Mouse (Mus musculus) forebrain, embryonic 11.5 days (tissue): Measurements from ENCODE around the gene Upp2. TPM values are rescaled to one million over a fixed set of nuclear protein-coding genes. Genes with fewer than 3 reads are reported as not detected.
A peak's percentile ranks its signal among the peaks of the same experiment; 100 is the strongest.

Experiments used
- ATAC-seq: fragments of 200-750 bp; cut with Nextera tagmentation; replicated peaks from 2 replicates; pipeline ENCODE4 v1.8.0; 2017; ENCODE audit warnings: moderate TSS enrichment; ENCODE audit not compliant: low FRiP score
- DNase-seq: peaks from one replicate; pipeline ENCODE4 v3.0.0-alpha.2; 2017; ENCODE audit warnings: low spot score
- H3K27ac ChIP-seq: fragments of 300-500 bp; sonication (generic); 2 replicates; pipeline ENCODE4 v1.5.1; 2014; ENCODE audit warnings: low read depth, low read length
- H3K27me3 ChIP-seq: fragments of 300-500 bp; sonication (generic); 2 replicates; pipeline ENCODE4 v1.6.1; 2014; ENCODE audit warnings: mild to moderate bottlenecking, low read length, mixed read lengths; ENCODE audit not compliant: control insufficient read depth, insufficient read depth
- H3K36me3 ChIP-seq: fragments of 300-500 bp; sonication (generic); 2 replicates; pipeline ENCODE4 v1.6.1; 2014; ENCODE audit warnings: mild to moderate bottlenecking, low read length, moderate library complexity, mixed read lengths; ENCODE audit not compliant: control insufficient read depth, insufficient read depth
- H3K4me1 ChIP-seq: fragments of 300-500 bp; sonication (generic); replicated peaks from 2 replicates; pipeline ENCODE4 v1.6.1; 2014; ENCODE audit warnings: low read length, mixed read lengths; ENCODE audit not compliant: control insufficient read depth, insufficient read depth
- H3K4me2 ChIP-seq: fragments of 300-500 bp; sonication (generic); 2 replicates; pipeline ENCODE4 v1.6.1; 2014; ENCODE audit warnings: low read depth, mild to moderate bottlenecking, low read length, moderate library complexity, mixed read lengths; ENCODE audit not compliant: severe bottlenecking
- H3K4me3 ChIP-seq: fragments of 300-500 bp; sonication (generic); 2 replicates; pipeline ENCODE4 v1.5.1; 2014; ENCODE audit warnings: low read depth, low read length
- H3K9ac ChIP-seq: fragments of 300-500 bp; sonication (generic); 2 replicates; pipeline ENCODE4 v1.6.1; 2014; ENCODE audit warnings: low read length
- H3K9me3 ChIP-seq: fragments of 300-500 bp; sonication (generic); 2 replicates; pipeline ENCODE4 v1.6.1; 2016; ENCODE audit warnings: low read length, mixed read lengths; ENCODE audit not compliant: control insufficient read depth
- WGBS: fragments of 180-500 bp; shearing (Covaris S2); extraction: QIAGEN DNeasy Blood & Tissue Kit; methylation state at CpG from one replicate; pipeline ENCODE4 v1.1.7; 2014; 5-methylcytosine and 5-hydroxymethylcytosine counted together
- polyA plus RNA-seq: library from polyadenylated mRNA; unstranded; fragments of >200 nt; fragmentation: Nextera tagmentation; extraction: Ambion mirVana; gene quantifications from 2 replicates; pipeline ENCODE4 v1.2.1, GENCODE M21; 2014

Upp2 gene
- polyA plus RNA-seq, 1 experiment from 2014 or later: 4.9 TPM

DNA sequence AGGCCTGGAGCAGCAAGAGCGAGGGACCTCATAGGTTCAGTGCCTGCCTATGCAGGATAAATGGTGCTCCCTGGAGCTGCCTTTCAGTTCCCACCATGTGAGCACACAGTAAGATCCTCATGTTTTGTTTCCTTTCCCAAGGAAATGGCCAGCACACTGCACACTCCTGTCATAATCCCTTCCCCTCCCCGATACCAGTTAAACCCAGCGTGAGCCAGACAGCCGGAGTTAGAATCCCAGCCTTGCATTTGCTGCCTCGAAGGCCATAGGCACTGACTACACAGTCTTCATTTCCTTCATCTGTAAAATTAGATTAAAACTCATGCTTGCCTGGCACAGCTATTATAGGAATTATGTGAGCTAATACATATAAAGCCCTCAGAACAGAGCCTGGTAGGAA, 37.7 kb upstream of the Upp2 start:
- Histone ChIP-seq H3K27me3 (no peaks in the 10 kb centered on the region), H3K9me3 (no peaks in the 10 kb centered on the region), H3K4me1 (peaks cover 32% of the 10 kb centered on the region), H3K4me2 (no peak overlapping the region), H3K27ac (no peak overlapping the region; the same call in 1 of the 2 replicates), H3K9ac (no peak overlapping the region), H3K36me3 (no peaks in the 10 kb centered on the region), H3K4me3 (no peak overlapping the region)
- ATAC-seq (no peak), DNase-seq (no peak)
- 52% methylated on average over 5 of the region's 5 CpGs for WGBS

DNA sequence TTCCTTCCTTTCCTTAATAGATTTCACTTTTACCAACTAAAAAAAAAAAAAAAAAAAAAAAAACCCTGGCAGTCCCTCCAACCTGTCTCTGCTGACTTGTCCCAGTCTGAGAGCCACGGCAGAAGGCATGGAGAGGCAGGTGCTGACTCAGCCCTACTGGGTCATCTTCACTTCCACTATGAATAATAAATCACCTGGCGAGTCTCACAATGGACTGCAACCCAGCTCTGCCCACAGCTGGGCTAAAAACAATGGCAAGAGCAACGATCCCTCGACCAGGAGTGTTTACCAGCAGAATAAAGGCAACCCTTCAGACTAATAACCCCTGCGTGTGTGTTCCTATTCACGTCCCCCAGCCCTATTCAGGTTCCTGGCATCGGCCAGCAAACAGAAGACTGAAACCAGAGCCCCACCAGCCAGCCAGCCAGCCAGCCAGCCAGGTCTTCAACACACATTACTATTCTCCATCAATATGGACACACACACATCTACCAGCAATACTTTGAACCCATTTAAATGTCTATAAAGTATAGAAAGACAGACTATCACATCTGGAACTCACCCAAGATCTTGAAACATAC, 37.1 kb upstream of the Upp2 start:
- H3K4me2 ChIP-seq: no peak overlapping the region
- WGBS: 12% methylated on average over 7 of the region's 7 CpGs
- H3K4me3 ChIP-seq: no peak overlapping the region
- peak overlapping the region; percentile 3; the same call in 1 of the 2 replicates for H3K27ac ChIP-seq
- H3K9me3 ChIP-seq: no peaks in the 10 kb centered on the region
- H3K4me1 ChIP-seq: peaks cover 36% of the 10 kb centered on the region
- H3K36me3 ChIP-seq: no peaks in the 10 kb centered on the region
- H3K9ac ChIP-seq: no peak overlapping the region
- DNase-seq (no peak), ATAC-seq (no peak)
- H3K27me3 ChIP-seq: no peaks in the 10 kb centered on the region

DNA sequence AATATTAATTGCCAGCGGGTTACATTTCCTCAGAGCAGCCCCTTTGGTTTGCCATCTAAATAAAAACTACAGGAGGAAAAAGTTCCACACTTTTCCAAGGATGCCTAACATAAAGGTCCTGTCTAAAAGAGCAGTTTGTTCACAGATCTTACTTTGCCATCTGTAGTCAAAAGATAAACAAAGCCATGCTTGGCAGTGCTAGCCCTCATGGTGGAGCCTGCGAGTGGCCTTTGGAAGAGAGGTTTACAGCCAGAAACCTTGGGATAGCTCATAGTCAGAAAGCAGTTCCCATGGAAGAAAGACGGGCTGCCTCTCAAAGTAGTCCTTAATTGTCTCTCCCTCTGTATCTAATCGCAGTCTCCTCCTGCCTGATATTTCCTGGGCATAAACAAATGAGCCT, 36.6 kb upstream of the Upp2 start:
- H3K27ac ChIP-seq: no peak overlapping the region
- peaks cover 36% of the 10 kb centered on the region for H3K4me1 ChIP-seq

DNA sequence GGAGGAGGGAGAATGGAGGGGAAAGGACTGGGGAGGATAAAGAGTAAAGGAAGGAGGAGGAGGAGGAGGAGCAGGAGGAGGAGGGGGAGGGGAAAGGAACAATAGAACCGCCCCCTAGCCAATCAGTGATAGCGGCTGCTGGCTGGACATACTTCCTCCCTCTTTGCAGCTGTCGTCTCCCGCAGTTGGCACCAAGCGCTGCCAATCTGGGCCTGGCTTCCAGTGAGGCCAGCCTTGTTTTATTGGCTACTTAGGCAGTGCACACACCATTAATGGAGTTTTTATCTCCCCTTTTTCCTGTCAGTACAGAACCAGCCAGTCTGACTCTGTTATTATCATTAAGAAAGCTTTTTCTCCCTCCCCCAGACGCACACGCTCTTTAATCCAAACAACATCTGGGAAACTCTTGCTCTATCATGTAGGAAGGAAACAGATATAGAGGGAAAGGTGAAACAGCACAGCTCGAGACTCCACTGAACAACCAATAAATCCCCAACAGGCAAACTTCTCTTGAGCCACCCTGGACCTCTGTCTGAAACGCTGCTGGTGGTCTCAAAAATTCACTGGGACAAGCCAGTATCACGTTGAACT, 34.7 kb upstream of the Upp2 start:
- 0 out of 2 replicates have a peak overlapping the region, but pooled peaks have one; percentile 4 for H3K27ac ChIP-seq
- H3K4me1 ChIP-seq: peaks cover 36% of the 10 kb centered on the region
- DNase-seq: peak; percentile 80
- no peaks in the 10 kb centered on the region for H3K36me3 ChIP-seq
- no peak overlapping the region for H3K4me3 ChIP-seq
- H3K9ac ChIP-seq: no peak overlapping the region
- ATAC-seq: peak; percentile 86
- 19% methylated on average over 10 of the region's 10 CpGs for WGBS
- no peaks in the 10 kb centered on the region for H3K9me3 ChIP-seq
- H3K4me2 ChIP-seq: peak overlapping the region; percentile 28; the same call in 1 of the 2 replicates
- no peaks in the 10 kb centered on the region for H3K27me3 ChIP-seq

More for the DNA sequence above, 36.6 kb upstream of the Upp2 start:
- no peak overlapping the region for H3K4me2 ChIP-seq
- no peak overlapping the region for H3K4me3 ChIP-seq
- no peaks in the 10 kb centered on the region for H3K27me3 ChIP-seq
- ATAC-seq (no peak), DNase-seq (no peak)
- no peaks in the 10 kb centered on the region for H3K9me3 ChIP-seq
- WGBS: 82% methylated on average over 4 of the region's 4 CpGs
- no peaks in the 10 kb centered on the region for H3K36me3 ChIP-seq
- no peak overlapping the region for H3K9ac ChIP-seq

DNA sequence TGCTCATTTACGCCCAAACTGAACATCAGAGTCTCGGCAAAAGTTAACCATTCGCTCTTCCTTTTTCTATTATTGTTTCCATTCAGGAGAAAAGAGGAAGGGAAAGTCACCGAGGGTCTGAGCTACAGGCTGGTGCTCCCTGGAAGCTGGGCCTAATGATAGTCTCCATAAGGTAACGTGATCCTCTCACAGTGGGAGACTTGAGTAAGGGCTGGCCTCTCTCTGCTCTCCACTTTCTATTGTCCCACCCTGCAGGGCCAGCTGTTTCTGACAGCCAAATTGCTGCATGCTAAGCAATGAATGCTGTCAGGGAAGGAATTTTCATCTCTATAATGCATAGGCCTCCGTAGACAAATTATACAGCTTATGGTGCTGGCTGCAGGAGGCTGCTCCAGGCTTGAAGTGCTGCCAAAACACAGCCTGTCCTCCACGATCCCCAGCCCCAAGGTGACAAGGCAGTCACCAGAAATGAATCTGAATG, 33.5 kb upstream of the Upp2 start:
- WGBS: 19% methylated on average over 7 of the region's 7 CpGs
- Histone ChIP-seq H3K27ac (peak overlapping the region; percentile 50; the same call in 1 of the 2 replicates), H3K4me2 (0 out of 2 replicates have a peak overlapping the region, but pooled peaks have one; percentile 2)

DNA sequence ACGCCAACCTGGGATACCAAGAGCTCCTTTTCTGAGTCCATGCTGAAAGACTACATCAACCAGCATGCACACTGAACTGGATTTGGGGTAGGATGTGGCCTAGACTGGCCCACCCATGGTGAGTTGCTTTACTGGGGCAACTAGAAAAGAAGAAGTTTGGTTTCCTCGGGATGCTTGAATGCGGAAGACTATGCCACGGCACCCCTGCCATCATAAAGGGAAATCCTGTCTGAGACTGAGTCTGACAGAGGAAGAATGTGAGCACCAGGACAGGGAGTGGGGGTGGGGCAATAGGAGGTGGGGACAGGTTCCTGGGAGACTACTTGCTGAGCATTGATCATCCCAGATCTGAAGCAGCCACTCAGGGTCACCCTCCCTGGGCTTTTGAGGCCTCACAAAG, 32.7 kb upstream of the Upp2 start:
- H3K9me3 ChIP-seq: no peaks in the 10 kb centered on the region
- H3K9ac ChIP-seq: no peak overlapping the region
- no peaks in the 10 kb centered on the region for H3K36me3 ChIP-seq
- no peaks in the 10 kb centered on the region for H3K27me3 ChIP-seq
- H3K4me3 ChIP-seq: no peak overlapping the region
- no peak overlapping the region for H3K4me2 ChIP-seq
- H3K27ac ChIP-seq: no peak overlapping the region
- WGBS: 64% methylated on average over 4 of the region's 4 CpGs
- ATAC-seq (no peak), DNase-seq (no peak)
- peaks cover 35% of the 10 kb centered on the region for H3K4me1 ChIP-seq

More for the DNA sequence above, 33.5 kb upstream of the Upp2 start:
- H3K36me3 ChIP-seq: no peaks in the 10 kb centered on the region
- H3K9me3 ChIP-seq: no peaks in the 10 kb centered on the region
- ATAC-seq (peak; percentile 53), DNase-seq (peak; percentile 58)
- H3K9ac ChIP-seq: no peak overlapping the region
- no peak overlapping the region for H3K4me3 ChIP-seq
- peaks cover 36% of the 10 kb centered on the region for H3K4me1 ChIP-seq
- no peaks in the 10 kb centered on the region for H3K27me3 ChIP-seq

DNA sequence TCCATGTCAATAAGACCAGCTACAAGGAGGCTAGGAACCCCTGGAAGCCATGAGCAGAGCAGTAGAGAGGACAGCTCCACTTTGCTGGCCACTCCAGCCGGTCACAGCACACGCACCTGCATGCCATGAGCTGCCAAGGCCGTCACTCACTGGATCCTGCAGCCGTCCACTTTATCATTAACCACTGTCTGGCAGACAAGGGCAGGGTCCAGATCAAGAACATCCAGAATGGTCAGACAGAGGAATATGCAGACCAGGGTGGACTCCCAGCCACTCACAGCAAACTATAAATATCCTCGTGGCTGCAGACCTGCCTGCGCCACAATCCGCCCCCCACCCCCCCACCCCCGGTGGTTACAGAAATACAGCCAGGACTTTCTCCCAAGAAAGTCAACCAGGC, 31.9 kb upstream of the Upp2 start:
- no peaks in the 10 kb centered on the region for H3K27me3 ChIP-seq
- DNase-seq: no peak
- H3K9me3 ChIP-seq: no peaks in the 10 kb centered on the region
- peaks cover 27% of the 10 kb centered on the region for H3K4me1 ChIP-seq
- no peak overlapping the region for H3K9ac ChIP-seq
- H3K27ac ChIP-seq: no peak overlapping the region
- H3K4me2 ChIP-seq: no peak overlapping the region
- no peak for ATAC-seq
- H3K36me3 ChIP-seq: no peaks in the 10 kb centered on the region
- 86% methylated on average over 8 of the region's 8 CpGs for WGBS
- no peak overlapping the region for H3K4me3 ChIP-seq

DNA sequence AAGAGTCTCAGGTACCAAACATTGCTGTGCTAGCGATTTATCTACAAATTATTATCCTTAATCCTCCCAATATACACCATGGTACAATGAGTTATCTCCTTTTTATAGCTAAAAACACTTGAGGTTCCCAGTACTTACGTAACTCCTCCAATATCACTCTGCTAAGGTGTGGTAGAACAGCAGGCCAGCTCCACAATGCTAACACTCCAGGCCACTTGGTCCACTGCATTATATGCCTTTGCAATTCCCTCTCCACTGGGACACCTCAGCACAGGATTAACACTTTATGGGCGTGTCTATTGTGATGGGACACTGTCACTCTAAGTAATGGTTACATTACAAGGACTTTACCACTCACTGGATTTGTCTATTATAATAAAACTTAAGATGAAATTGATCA, 30.3 kb upstream of the Upp2 start:
- no peak for ATAC-seq
- no peaks in the 10 kb centered on the region for H3K36me3 ChIP-seq
- H3K9ac ChIP-seq: no peak overlapping the region
- H3K4me1 ChIP-seq: peaks cover 21% of the 10 kb centered on the region
- no peaks in the 10 kb centered on the region for H3K27me3 ChIP-seq
- no peak overlapping the region for H3K4me3 ChIP-seq
- H3K4me2 ChIP-seq: no peak overlapping the region
- no peaks in the 10 kb centered on the region for H3K9me3 ChIP-seq
- DNase-seq: no peak
- 90% methylated on average over 3 of the region's 3 CpGs for WGBS
- H3K27ac ChIP-seq: no peak overlapping the region

DNA sequence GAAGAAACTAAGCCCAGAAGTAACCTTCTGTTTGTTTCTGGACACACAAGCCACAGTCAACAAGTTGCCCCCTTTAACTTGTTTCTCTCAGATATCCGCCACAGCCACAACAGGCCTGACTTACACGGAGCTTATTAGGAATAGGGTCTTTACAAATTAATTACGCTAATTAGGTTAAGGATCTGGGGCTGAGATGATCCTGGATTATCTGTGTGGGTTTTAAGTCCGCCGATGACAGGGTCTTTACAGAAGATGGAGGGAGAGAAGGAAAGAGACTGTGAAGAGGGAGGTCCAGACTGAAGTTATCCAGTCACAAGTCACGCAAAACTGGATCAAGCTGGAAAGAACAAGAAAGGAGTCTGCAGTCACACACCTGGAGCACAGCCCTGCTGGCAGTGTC, 28.9 kb upstream of the Upp2 start:
- no peaks in the 10 kb centered on the region for H3K9me3 ChIP-seq
- no peak overlapping the region for H3K27ac ChIP-seq
- 56% methylated on average over 6 of the region's 6 CpGs for WGBS
- no peak for DNase-seq
- H3K36me3 ChIP-seq: no peaks in the 10 kb centered on the region
- no peak for ATAC-seq
- H3K27me3 ChIP-seq: no peaks in the 10 kb centered on the region
- H3K4me2 ChIP-seq: no peak overlapping the region
- peaks cover 16% of the 10 kb centered on the region for H3K4me1 ChIP-seq
- no peak overlapping the region for H3K9ac ChIP-seq
- H3K4me3 ChIP-seq: no peak overlapping the region
